Mouse (Mus musculus) heart, postnatal 36 days (tissue): ENCODE measurements around the gene Unc5b. TPM values are rescaled to one million over a fixed set of nuclear protein-coding genes. Genes with fewer than 3 reads are reported as not detected.

ENCODE experiments used
- DNase-seq, 2 experiments: peaks; one replicate each; pipeline ENCODE4 v3.0.0; 2021 to 2022
- intact Hi-C: fragments of 180-260 bp; cut with DNase I; formaldehyde crosslinking; loops from one replicate; pipeline ENCODE4 v1.15.1; 2025
- total RNA-seq, 2 experiments: library from RNA; stranded (reverse); gene quantifications; 2 replicates each; pipeline ENCODE4 v1.2.3; 2021

Unc5b gene
- total RNA-seq, 2 experiments from 2014 or later = 14.5 to 14.7 TPM

GRCm38 (mm10) chr10:60732397-60732861, 99.0 kb downstream of the Unc5b start:
- intact Hi-C loops = no loop called here
- DNase-seq = no peak

GRCm38 (mm10) chr10:60731742-60732141, 99.6 kb downstream of the Unc5b start:
- intact Hi-C loops = no loop called here
- no peak for DNase-seq

GRCm38 (mm10) chr10:60727301-60727700, 104.1 kb downstream of the Unc5b start:
- no peak for DNase-seq
- intact Hi-C loops = no loop called here

GRCm38 (mm10) chr10:60726896-60727295, 104.5 kb downstream of the Unc5b start:
- intact Hi-C loops = no loop called here
- DNase-seq = no peak

GRCm38 (mm10) chr10:60724496-60724895, 106.9 kb downstream of the Unc5b start:
- DNase-seq = no peak
- intact Hi-C loops = no loop called here

- no peak for DNase-seq
- intact Hi-C loops = no loop called here
Measured at GRCm38 (mm10) chr10:60723345-60723744, 108.0 kb downstream of the Unc5b start.

GRCm38 (mm10) chr10:60721640-60722039, 109.7 kb downstream of the Unc5b start:
- intact Hi-C loops = no loop called here
- no peak for DNase-seq

- DNase-seq = no peak
- intact Hi-C loops = no loop called here
Measured at GRCm38 (mm10) chr10:60720461-60720860, 110.9 kb downstream of the Unc5b start.

GRCm38 (mm10) chr10:60718491-60718890, 112.9 kb downstream of the Unc5b start:
- DNase-seq = no peak

GRCm38 (mm10) chr10:60716449-60716848, 114.9 kb downstream of the Unc5b start:
- intact Hi-C loops = no loop called here

More at GRCm38 (mm10) chr10:60718491-60718890, 112.9 kb downstream of the Unc5b start:
- intact Hi-C loops = no loop called here

More at GRCm38 (mm10) chr10:60716449-60716848, 114.9 kb downstream of the Unc5b start:
- DNase-seq = no peak

Other genes starting within 250 kb of the Unc5b start
- 1 to 10 TPM; 5.5 to 7.0 TPM for gene Cdh23, start 135.1 kb downstream of the Unc5b start, total RNA-seq
- 1 to 10 TPM; 3.2 to 6.7 TPM for gene Slc29a3, start 78.8 kb downstream of the Unc5b start, total RNA-seq